Mouse (Mus musculus): ENCODE results near the gene Tmem139. TPM values are rescaled to one million over a fixed set of nuclear protein-coding genes. Genes with fewer than 3 reads are reported as not detected.

Tmem139 gene
- 34.0 and 39.1 TPM in 2 replicates for polyA plus RNA-seq (2012; rRNA removed)

DNA sequence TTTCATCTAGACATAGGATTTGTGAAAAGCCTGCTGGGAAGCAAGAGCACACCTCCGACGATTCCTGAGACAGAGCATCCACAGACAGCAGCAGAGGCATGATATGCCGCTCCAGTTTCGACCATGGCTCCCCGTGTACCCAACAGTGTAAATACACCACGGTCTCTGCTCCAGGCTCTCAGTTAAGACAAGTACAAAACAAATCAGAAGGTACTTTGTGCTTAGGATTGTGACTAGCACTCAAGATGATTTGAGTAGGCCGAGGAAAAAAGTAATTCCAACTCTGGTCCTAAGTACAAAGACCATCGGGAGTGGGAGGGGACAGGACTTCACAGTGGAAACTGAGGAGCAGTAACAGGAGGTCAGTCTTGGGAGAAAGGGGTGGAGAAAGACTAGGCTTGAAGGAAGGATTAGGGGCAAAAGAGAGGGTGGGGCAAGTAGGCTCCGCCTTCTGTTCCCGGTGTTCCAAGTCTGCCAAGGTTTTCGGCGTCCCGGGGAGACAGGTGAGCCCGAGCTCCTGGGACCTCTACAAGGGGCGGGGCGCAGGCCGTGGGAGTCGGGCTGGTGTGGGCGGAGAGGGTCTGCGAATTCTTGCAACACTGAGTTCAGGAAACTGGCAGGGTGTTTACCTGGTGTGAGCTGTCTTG lies at the start of gene Tmem139:
Gene Tmem139, plus strand, starts transcription at position 447 of the 647 bp plus-strand sequence.

DNA sequence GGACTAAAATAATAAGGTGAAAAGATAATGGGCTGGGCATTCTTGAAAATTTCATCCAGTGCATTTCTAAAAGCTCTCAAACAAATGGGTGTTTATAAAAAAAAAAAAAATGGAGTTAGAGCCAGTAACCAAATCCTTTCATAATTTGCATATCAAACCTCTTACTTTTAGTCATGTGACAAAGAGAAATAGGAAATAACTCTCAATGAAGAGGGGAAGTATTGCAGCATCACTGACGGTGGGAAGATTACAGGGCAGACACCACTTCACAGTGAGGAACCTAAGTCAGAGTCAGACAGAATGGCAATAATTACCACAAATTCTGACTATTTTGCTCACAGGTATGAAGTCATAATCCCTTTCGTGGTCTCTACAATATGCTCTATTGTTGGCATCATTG lies 46.7 kb upstream of the Tmem139 start, which contains the start of gene Tas2r144:
Gene Tas2r144, plus strand, starts transcription at position 301 of the 400 bp plus-strand sequence.

DNA sequence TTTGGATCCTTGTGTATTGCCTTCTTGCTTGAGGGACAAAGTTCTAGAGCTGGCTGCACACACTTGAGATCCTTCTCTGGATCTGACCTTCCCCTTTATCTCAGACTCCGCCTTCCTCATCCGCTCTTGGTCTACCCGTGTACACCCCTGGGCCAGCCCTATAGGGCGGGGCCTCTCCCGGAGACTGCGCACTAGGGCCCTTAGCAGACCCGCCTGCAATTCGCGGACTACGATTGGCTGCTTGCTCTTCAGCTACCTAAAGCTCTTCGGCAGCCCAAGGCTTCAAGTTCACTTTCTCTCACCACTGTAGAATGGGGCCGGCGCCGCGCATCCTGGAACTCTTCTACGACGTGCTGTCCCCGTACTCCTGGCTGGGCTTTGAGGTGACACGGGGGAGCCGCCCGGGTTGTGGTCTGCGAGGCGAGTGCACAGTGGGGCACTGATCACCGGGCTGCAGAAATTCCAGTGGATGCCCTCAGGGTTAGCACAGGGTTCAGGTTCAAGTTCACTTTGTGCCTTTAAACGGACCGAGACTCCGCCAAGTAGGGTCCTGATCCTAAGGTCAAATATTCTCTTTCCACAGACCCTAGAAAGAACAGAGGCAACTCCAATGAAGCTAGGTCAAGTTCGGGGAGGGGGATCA lies 15.9 kb upstream of the Tmem139 start, which contains the start of gene Gstk1:
Gene Gstk1, plus strand, starts transcription at position 225 of the 643 bp plus-strand sequence.

DNA sequence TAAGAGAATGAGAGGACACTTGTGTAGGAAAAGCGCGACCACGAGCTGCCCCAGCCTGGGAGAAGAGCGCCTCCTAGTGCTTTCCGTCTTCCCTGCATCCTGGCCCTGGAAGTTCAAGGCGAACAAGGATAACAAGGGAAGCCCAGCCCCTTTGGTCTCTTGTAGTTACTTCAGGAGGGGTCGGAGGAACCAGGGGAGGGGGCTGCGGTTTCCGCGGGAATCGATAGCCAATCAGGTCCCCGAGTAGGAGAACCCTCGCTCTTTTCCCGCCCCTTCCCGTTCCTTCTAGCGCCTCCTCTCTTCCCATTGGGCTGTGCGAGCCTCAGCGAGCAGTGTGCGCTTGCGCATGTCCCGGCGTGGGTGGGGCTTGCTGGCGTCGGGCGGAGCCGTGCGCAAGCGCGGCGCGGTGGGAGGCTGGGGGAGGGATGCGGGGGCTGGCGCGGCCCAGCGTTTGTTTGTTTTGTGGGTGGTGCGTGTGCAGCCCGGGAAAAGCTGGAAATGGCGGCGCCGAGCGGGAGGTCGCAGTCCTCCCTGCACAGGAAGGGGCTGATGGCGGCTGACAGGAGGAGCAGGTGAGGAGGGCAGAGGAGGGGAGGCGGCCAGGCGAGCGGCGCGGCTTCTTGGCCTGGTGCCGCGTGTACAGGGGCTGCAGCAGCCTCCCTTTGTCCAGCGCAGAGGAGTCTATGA lies 3.0 kb downstream of the Tmem139 start, which contains the start of gene Casp2:
Gene Casp2, plus strand, starts transcription at position 360 of the 687 bp plus-strand sequence.

DNA sequence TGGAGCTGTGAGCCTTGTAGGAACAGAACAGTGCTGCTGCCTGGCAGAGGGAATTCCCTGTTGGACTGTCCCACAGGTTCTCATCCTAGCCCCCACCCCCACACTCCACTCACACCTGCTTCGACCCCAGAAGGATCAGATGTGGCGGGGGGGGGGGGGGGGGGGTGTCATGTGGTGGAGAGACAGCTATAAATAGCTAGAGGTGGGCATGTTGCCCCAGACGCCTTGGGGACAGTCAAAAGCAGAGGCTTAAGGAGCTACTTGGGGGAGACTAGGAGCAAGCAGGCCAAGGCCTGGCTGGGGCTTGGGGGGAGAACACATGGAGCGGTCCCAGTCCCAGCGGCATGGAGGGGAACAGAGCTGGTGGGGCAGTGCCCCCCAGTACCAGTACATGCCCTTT lies 24.7 kb downstream of the Tmem139 start, which contains the start of gene Clcn1:
Gene Clcn1, plus strand, starts transcription at position 238 of the 400 bp plus-strand sequence.

Other genes starting within 250 kb of the Tmem139 start
- not detected in 2 replicates for gene Sva, start 223.6 kb upstream of the Tmem139 start, polyA plus RNA-seq (2012; rRNA removed)
- not detected in 2 replicates for gene Tas2r139, start 121.0 kb upstream of the Tmem139 start, polyA plus RNA-seq (2012; rRNA removed)
- not detected in 2 replicates for gene Tas2r144, start 46.6 kb upstream of the Tmem139 start, polyA plus RNA-seq (2012; rRNA removed)
- 33.0 and 43.9 TPM in 2 replicates for gene Gstk1, start 16.0 kb upstream of the Tmem139 start, polyA plus RNA-seq (2012; rRNA removed)
- gene Casp2, start 3.0 kb downstream of the Tmem139 start, polyA plus RNA-seq (2012; rRNA removed) = 31.2 and 32.0 TPM in 2 replicates
- gene Clcn1, start 24.7 kb downstream of the Tmem139 start, polyA plus RNA-seq (2012; rRNA removed) = 0.08 and 0.38 TPM in 2 replicates
- 0.40 and 0.52 TPM in 2 replicates for gene Fam131b, start 62.7 kb downstream of the Tmem139 start, polyA plus RNA-seq (2012; rRNA removed)
- gene Zyx, start 87.7 kb downstream of the Tmem139 start, polyA plus RNA-seq (2012; rRNA removed) = 140 and 165 TPM in 2 replicates
- gene Epha1, start 111.3 kb downstream of the Tmem139 start, polyA plus RNA-seq (2012; rRNA removed) = 23.0 and 25.5 TPM in 2 replicates
- gene Tas2r143, start 138.3 kb downstream of the Tmem139 start, polyA plus RNA-seq (2012; rRNA removed) = 0.27 TPM in 1 of 2 replicates, not detected in the other
- gene Tas2r135, start 143.5 kb downstream of the Tmem139 start, polyA plus RNA-seq (2012; rRNA removed) = not detected in 2 replicates
- not detected in 2 replicates for gene Tas2r126, start 172.6 kb downstream of the Tmem139 start, polyA plus RNA-seq (2012; rRNA removed)
- gene Olfr458, start 203.2 kb downstream of the Tmem139 start, polyA plus RNA-seq (2012; rRNA removed) = not detected in 2 replicates
- not detected in 2 replicates for gene Olfr457, start 214.4 kb downstream of the Tmem139 start, polyA plus RNA-seq (2012; rRNA removed)
- not detected in 2 replicates for gene Olfr456, start 225.2 kb downstream of the Tmem139 start, polyA plus RNA-seq (2012; rRNA removed)